Mouse (Mus musculus) bone marrow, adult 2 months (tissue): ENCODE results near the gene Dlx3.

Experiments
- CTCF ChIP-seq: fragments of 200-500 bp; IDR thresholded peaks from 2 replicates; pipeline ENCODE4 v1.5.1; 2011; ENCODE audit warnings: low read length, control low read depth; ENCODE audit not compliant: control insufficient read depth, insufficient read depth
- POLR2A ChIP-seq: fragments of 200-500 bp; IDR thresholded peaks from 2 replicates; pipeline ENCODE4 v1.6.1; 2011; ENCODE audit warnings: low read depth, mild to moderate bottlenecking, control low read depth, low read length, borderline replicate concordance; ENCODE audit not compliant: control insufficient read depth

GRCm38 (mm10) chr11:95071266-95071665 is 48.7 kb upstream of the Dlx3 start:
- TF ChIP-seq CTCF (no peak), POLR2A (no peak)
